Mouse (Mus musculus): ENCODE results near the gene Gm13277. TPM values are rescaled to one million over a fixed set of nuclear protein-coding genes. Genes with fewer than 3 reads are reported as not detected.
A peak's percentile ranks its signal among the peaks of the same experiment; 100 is the strongest.
"Not testable (repeated sequence)": the region's sequence is repeated elsewhere in the genome, so short reads cannot be mapped to it uniquely, and the experiment has no call there.

Gene Gm13277
- polyA plus RNA-seq, 1 experiment from 2014 or later = not detected

GRCm38 (mm10) chr4:88797097-88797496 lies 8.7 kb downstream of the Gm13277 start, which contains the start of gene Gm13279:
Gene Gm13279, plus strand, starts transcription at chr4:88797397.
- not testable (repeated sequence) for H3K9me3 ChIP-seq (ENCODE audit: control insufficient read depth, low read length); DNase-seq (ENCODE audit: low spot score); H3K9ac ChIP-seq (ENCODE audit: low read length); ATAC-seq (ENCODE audit: insufficient number of reproducible peaks, low FRiP score, low TSS enrichment, low read depth); H3K4me3 ChIP-seq (ENCODE audit: low read depth, low read length); H3K4me2 ChIP-seq (ENCODE audit: low read depth, severe bottlenecking); H3K27ac ChIP-seq (replicated peaks; ENCODE audit: low read depth, low read length); H3K27me3 ChIP-seq (ENCODE audit: control insufficient read depth, insufficient read depth, low read length); H3K4me1 ChIP-seq (ENCODE audit: control insufficient read depth, insufficient read depth, low read length); H3K36me3 ChIP-seq (ENCODE audit: control insufficient read depth, insufficient read depth, low read length)
- WGBS = no CpG with 5 or more reads among the region's 28 CpGs

GRCm38 (mm10) chr4:88799365-88799764 lies 10.9 kb downstream of the Gm13277 start, which contains the start of gene Gm13285:
Gene Gm13285, plus strand, starts transcription at chr4:88799665.
- H3K4me3 ChIP-seq (ENCODE audit: low read depth, low read length); ATAC-seq (ENCODE audit: insufficient number of reproducible peaks, low FRiP score, low TSS enrichment, low read depth); H3K36me3 ChIP-seq (ENCODE audit: control insufficient read depth, insufficient read depth, low read length); DNase-seq (ENCODE audit: low spot score); H3K4me2 ChIP-seq (ENCODE audit: low read depth, severe bottlenecking); H3K4me1 ChIP-seq (ENCODE audit: control insufficient read depth, insufficient read depth, low read length); H3K27me3 ChIP-seq (ENCODE audit: control insufficient read depth, insufficient read depth, low read length); H3K27ac ChIP-seq (replicated peaks; ENCODE audit: low read depth, low read length); H3K9ac ChIP-seq (ENCODE audit: low read length); H3K9me3 ChIP-seq (ENCODE audit: control insufficient read depth, low read length): not testable (repeated sequence)
- WGBS = 21% methylated on average over 3 of the region's 7 CpGs

GRCm38 (mm10) chr4:88802954-88803353 lies 14.5 kb downstream of the Gm13277 start, which contains the start of gene Gm13287:
Gene Gm13287, plus strand, starts transcription at chr4:88803254.
- not testable (repeated sequence) for H3K27me3 ChIP-seq (ENCODE audit: control insufficient read depth, insufficient read depth, low read length); H3K36me3 ChIP-seq (ENCODE audit: control insufficient read depth, insufficient read depth, low read length); H3K27ac ChIP-seq (replicated peaks; ENCODE audit: low read depth, low read length); H3K4me3 ChIP-seq (ENCODE audit: low read depth, low read length); H3K9ac ChIP-seq (ENCODE audit: low read length); H3K9me3 ChIP-seq (ENCODE audit: control insufficient read depth, low read length); H3K4me1 ChIP-seq (ENCODE audit: control insufficient read depth, insufficient read depth, low read length); DNase-seq (ENCODE audit: low spot score); ATAC-seq (ENCODE audit: insufficient number of reproducible peaks, low FRiP score, low TSS enrichment, low read depth); H3K4me2 ChIP-seq (ENCODE audit: low read depth, severe bottlenecking)
- no CpG with 5 or more reads among the region's 29 CpGs for WGBS

GRCm38 (mm10) chr4:88805231-88805630 lies 16.8 kb downstream of the Gm13277 start, which contains the start of gene Gm13288:
Gene Gm13288, plus strand, starts transcription at chr4:88805531.
- not testable (repeated sequence) for H3K36me3 ChIP-seq (ENCODE audit: control insufficient read depth, insufficient read depth, low read length); H3K27me3 ChIP-seq (ENCODE audit: control insufficient read depth, insufficient read depth, low read length); H3K4me3 ChIP-seq (ENCODE audit: low read depth, low read length); H3K4me2 ChIP-seq (ENCODE audit: low read depth, severe bottlenecking); DNase-seq (ENCODE audit: low spot score); H3K9me3 ChIP-seq (ENCODE audit: control insufficient read depth, low read length); ATAC-seq (ENCODE audit: insufficient number of reproducible peaks, low FRiP score, low TSS enrichment, low read depth); H3K9ac ChIP-seq (ENCODE audit: low read length); H3K4me1 ChIP-seq (ENCODE audit: control insufficient read depth, insufficient read depth, low read length); H3K27ac ChIP-seq (replicated peaks; ENCODE audit: low read depth, low read length)
- WGBS = no CpG with 5 or more reads among the region's 8 CpGs

- H3K27me3 ChIP-seq (ENCODE audit: control insufficient read depth, insufficient read depth, low read length); H3K27ac ChIP-seq (replicated peaks; ENCODE audit: low read depth, low read length); H3K9ac ChIP-seq (ENCODE audit: low read length); H3K9me3 ChIP-seq (ENCODE audit: control insufficient read depth, low read length); ATAC-seq (ENCODE audit: insufficient number of reproducible peaks, low FRiP score, low TSS enrichment, low read depth); H3K4me3 ChIP-seq (ENCODE audit: low read depth, low read length); DNase-seq (ENCODE audit: low spot score); H3K4me1 ChIP-seq (ENCODE audit: control insufficient read depth, insufficient read depth, low read length); H3K4me2 ChIP-seq (ENCODE audit: low read depth, severe bottlenecking); H3K36me3 ChIP-seq (ENCODE audit: control insufficient read depth, insufficient read depth, low read length): not testable (repeated sequence)
- no CpG with 5 or more reads among the region's 34 CpGs for WGBS
These were observed 17.3 kb downstream of the Gm13277 start for GRCm38 (mm10) chr4:88805761-88806160.

- H3K4me2 ChIP-seq (ENCODE audit: low read depth, severe bottlenecking) = no peak within 1 kb of the TSS
- no peak within 1 kb of the TSS for H3K4me3 ChIP-seq (ENCODE audit: low read depth, low read length)
- 64% methylated on average over 3 of the region's 3 CpGs for whole genome bisulfite sequencing
- no peak within 1 kb of the TSS for H3K27ac ChIP-seq (replicated peaks; ENCODE audit: low read depth, low read length)
- H3K27me3 ChIP-seq (ENCODE audit: control insufficient read depth, insufficient read depth, low read length) = no peaks in the 10 kb centered on the region
- no peak for ATAC-seq (ENCODE audit: insufficient number of reproducible peaks, low FRiP score, low TSS enrichment, low read depth)
- no peak for DNase-seq (ENCODE audit: low spot score)
- no peaks in the 10 kb centered on the region for H3K9me3 ChIP-seq (ENCODE audit: control insufficient read depth, low read length)
- no peaks in the 10 kb centered on the region for H3K4me1 ChIP-seq (ENCODE audit: control insufficient read depth, insufficient read depth, low read length)
- H3K36me3 ChIP-seq (ENCODE audit: control insufficient read depth, insufficient read depth, low read length) = no peaks in the 10 kb centered on the region
- H3K9ac ChIP-seq (ENCODE audit: low read length) = no peak within 1 kb of the TSS
These were observed 27.5 kb downstream of the Gm13277 start, which contains the start of gene Ifna7 for GRCm38 (mm10) chr4:88815928-88816327. Gene Ifna7, plus strand, starts transcription at chr4:88816228.

GRCm38 (mm10) chr4:88819659-88820058 lies 31.2 kb downstream of the Gm13277 start, which contains the start of gene Ifna11:
Gene Ifna11, plus strand, starts transcription at chr4:88819959.
- H3K4me1 ChIP-seq (ENCODE audit: control insufficient read depth, insufficient read depth, low read length) = no peaks in the 10 kb centered on the region
- WGBS = 74% methylated on average over 1 of the region's 1 CpGs
- no peak for ATAC-seq (ENCODE audit: insufficient number of reproducible peaks, low FRiP score, low TSS enrichment, low read depth)
- no peak within 1 kb of the TSS for H3K27ac ChIP-seq (replicated peaks; ENCODE audit: low read depth, low read length)
- H3K4me3 ChIP-seq (ENCODE audit: low read depth, low read length) = no peak within 1 kb of the TSS
- H3K9me3 ChIP-seq (ENCODE audit: control insufficient read depth, low read length) = no peaks in the 10 kb centered on the region
- no peaks in the 10 kb centered on the region for H3K27me3 ChIP-seq (ENCODE audit: control insufficient read depth, insufficient read depth, low read length)
- H3K9ac ChIP-seq (ENCODE audit: low read length) = no peak within 1 kb of the TSS
- DNase-seq (ENCODE audit: low spot score) = no peak
- no peaks in the 10 kb centered on the region for H3K36me3 ChIP-seq (ENCODE audit: control insufficient read depth, insufficient read depth, low read length)
- H3K4me2 ChIP-seq (ENCODE audit: low read depth, severe bottlenecking) = no peak within 1 kb of the TSS

- DNase-seq (ENCODE audit: low spot score) = peak; percentile 26
- no peak overlapping the region for H3K27ac ChIP-seq (replicated peaks; ENCODE audit: low read depth, low read length)
- no peak overlapping the region for H3K4me3 ChIP-seq (ENCODE audit: low read depth, low read length)
- H3K9me3 ChIP-seq (ENCODE audit: control insufficient read depth, low read length) = no peaks in the 10 kb centered on the region
- 24% methylated on average over 4 of the region's 4 CpGs for WGBS
- ATAC-seq (ENCODE audit: insufficient number of reproducible peaks, low FRiP score, low TSS enrichment, low read depth) = no peak
- no peaks in the 10 kb centered on the region for H3K27me3 ChIP-seq (ENCODE audit: control insufficient read depth, insufficient read depth, low read length)
- no peak overlapping the region for H3K9ac ChIP-seq (ENCODE audit: low read length)
- no peaks in the 10 kb centered on the region for H3K4me1 ChIP-seq (ENCODE audit: control insufficient read depth, insufficient read depth, low read length)
- no peak overlapping the region for H3K4me2 ChIP-seq (ENCODE audit: low read depth, severe bottlenecking)
- no peaks in the 10 kb centered on the region for H3K36me3 ChIP-seq (ENCODE audit: control insufficient read depth, insufficient read depth, low read length)
These were observed 34.6 kb downstream of the Gm13277 start for GRCm38 (mm10) chr4:88822995-88823394.

GRCm38 (mm10) chr4:88827116-88827515 lies 38.7 kb downstream of the Gm13277 start, which contains the start of gene Ifna6:
Gene Ifna6, plus strand, starts transcription at chr4:88827416.
- not testable (repeated sequence) for H3K36me3 ChIP-seq (ENCODE audit: control insufficient read depth, insufficient read depth, low read length); ATAC-seq (ENCODE audit: insufficient number of reproducible peaks, low FRiP score, low TSS enrichment, low read depth); H3K27ac ChIP-seq (replicated peaks; ENCODE audit: low read depth, low read length); H3K9me3 ChIP-seq (ENCODE audit: control insufficient read depth, low read length); DNase-seq (ENCODE audit: low spot score); H3K9ac ChIP-seq (ENCODE audit: low read length); H3K4me2 ChIP-seq (ENCODE audit: low read depth, severe bottlenecking); H3K27me3 ChIP-seq (ENCODE audit: control insufficient read depth, insufficient read depth, low read length); H3K4me3 ChIP-seq (ENCODE audit: low read depth, low read length); H3K4me1 ChIP-seq (ENCODE audit: control insufficient read depth, insufficient read depth, low read length)
